Mouse (Mus musculus) limb, embryonic 12.5 days (tissue): ENCODE results near the gene Tob1. TPM values are rescaled to one million over a fixed set of nuclear protein-coding genes. Genes with fewer than 3 reads are reported as not detected.

Experiments
- ATAC-seq: fragments of 200-750 bp; cut with Nextera tagmentation; 2 replicates; pipeline ENCODE4 v1.8.0; 2017; ENCODE audit warnings: low read depth, moderate TSS enrichment; ENCODE audit not compliant: insufficient number of reproducible peaks, insufficient read depth, low FRiP score, low TSS enrichment
- H3K27ac ChIP-seq: fragments of 300-500 bp; sonication (generic); 2 replicates; pipeline ENCODE4 v1.5.1; 2016; ENCODE audit warnings: mild to moderate bottlenecking, moderate library complexity
- H3K27me3 ChIP-seq: fragments of 300-500 bp; sonication (generic); 2 replicates; pipeline ENCODE4 v1.6.1; 2016; ENCODE audit warnings: mild to moderate bottlenecking, moderate library complexity
- H3K36me3 ChIP-seq: fragments of 300-500 bp; sonication (generic); 2 replicates; pipeline ENCODE4 v1.6.1; 2016; ENCODE audit warnings: mild to moderate bottlenecking, moderate library complexity
- H3K4me1 ChIP-seq: fragments of 300-500 bp; sonication (generic); replicated peaks from 2 replicates; pipeline ENCODE4 v1.6.1; 2016
- H3K4me2 ChIP-seq: fragments of 300-500 bp; sonication (generic); 2 replicates; pipeline ENCODE4 v1.6.1; 2016; ENCODE audit warnings: mild to moderate bottlenecking, moderate library complexity
- H3K4me3 ChIP-seq: fragments of 300-500 bp; sonication (generic); replicated peaks from 2 replicates; pipeline ENCODE4 v1.5.1; 2016; ENCODE audit warnings: mild to moderate bottlenecking
- H3K9ac ChIP-seq: fragments of 300-500 bp; sonication (generic); replicated peaks from 2 replicates; pipeline ENCODE4 v1.6.1; 2016; ENCODE audit warnings: mild to moderate bottlenecking, moderate library complexity
- H3K9me3 ChIP-seq: fragments of 300-500 bp; sonication (generic); 2 replicates; pipeline ENCODE4 v1.6.1; 2016; ENCODE audit warnings: mild to moderate bottlenecking, moderate library complexity
- WGBS: fragments of 180-500 bp; shearing (Covaris S2); methylation state at CpG from one replicate; pipeline ENCODE4 v1.1.7; 2016; 5-methylcytosine and 5-hydroxymethylcytosine counted together
- polyA plus RNA-seq: library from polyadenylated mRNA; unstranded; fragments of >200 nt; fragmentation: Nextera tagmentation; extraction: Ambion mirVana; gene quantifications from 2 replicates; pipeline ENCODE4 v1.2.1, GENCODE M21; 2016

Tob1 gene
- polyA plus RNA-seq, 1 experiment from 2014 or later: 37.1 TPM

GRCm38 (mm10) chr11:94230244-94230643, 19.0 kb downstream of the Tob1 start:
- Histone ChIP-seq H3K9me3 (no peaks in the 10 kb centered on the region), H3K27me3 (no peaks in the 10 kb centered on the region), H3K4me2 (no peak overlapping the region), H3K36me3 (peaks cover 3% of the 10 kb centered on the region; the same call in 1 of the 2 replicates), H3K4me3 (no peak overlapping the region), H3K27ac (no peak overlapping the region), H3K9ac (no peak overlapping the region), H3K4me1 (peaks cover 22% of the 10 kb centered on the region)
- WGBS: 73% methylated on average over 8 of the region's 8 CpGs
- no peak for ATAC-seq

DNA sequence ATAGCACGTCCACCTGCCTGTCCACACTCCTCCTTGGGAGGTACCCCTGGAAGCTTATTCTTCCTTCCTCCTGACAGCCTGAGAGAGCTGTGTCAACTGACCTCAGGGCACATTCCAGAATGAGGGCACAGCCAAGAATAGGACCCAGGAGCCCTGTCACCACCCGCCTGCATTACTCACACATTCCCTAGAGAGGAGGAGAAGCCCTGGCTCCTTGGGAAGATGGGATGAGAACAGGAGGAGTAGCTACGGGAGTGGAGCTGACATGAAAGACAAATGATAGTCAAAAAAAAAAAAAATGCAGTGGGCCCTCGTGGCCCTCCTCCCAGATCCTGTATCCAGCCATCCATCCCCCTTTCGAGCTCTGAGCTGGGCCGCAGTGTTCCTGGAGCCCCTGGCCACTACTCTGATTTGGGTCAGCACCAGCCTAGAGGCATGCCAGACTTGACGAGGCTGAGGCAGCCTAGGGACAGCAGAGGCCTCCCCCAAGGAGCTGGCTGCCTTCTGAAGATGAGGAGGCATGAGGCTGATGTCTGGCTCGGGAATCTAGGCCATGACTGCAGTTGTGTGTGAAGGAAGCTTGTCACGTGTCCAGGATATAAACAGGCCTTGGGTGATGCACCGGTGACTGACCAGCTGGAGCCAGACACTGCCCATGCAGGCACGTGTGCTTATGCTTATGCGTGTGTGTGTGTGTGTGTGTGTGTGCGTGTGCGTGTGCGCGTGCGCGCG, 20.7 kb downstream of the Tob1 start:
- H3K9ac ChIP-seq: no peak overlapping the region
- H3K4me2 ChIP-seq: no peak overlapping the region
- H3K27me3 ChIP-seq: no peaks in the 10 kb centered on the region
- peaks cover 15% of the 10 kb centered on the region for H3K4me1 ChIP-seq
- peaks cover 5% of the 10 kb centered on the region; the same call in 1 of the 2 replicates for H3K36me3 ChIP-seq
- WGBS: 76% methylated on average over 19 of the region's 19 CpGs
- no peak overlapping the region for H3K27ac ChIP-seq
- H3K9me3 ChIP-seq: no peaks in the 10 kb centered on the region
- H3K4me3 ChIP-seq: no peak overlapping the region
- ATAC-seq: no peak

GRCm38 (mm10) chr11:94233405-94233804, 22.2 kb downstream of the Tob1 start:
- Histone ChIP-seq H3K4me3 (no peak overlapping the region), H3K27ac (no peak overlapping the region), H3K27me3 (no peaks in the 10 kb centered on the region), H3K36me3 (peaks cover 19% of the 10 kb centered on the region), H3K9me3 (no peaks in the 10 kb centered on the region), H3K4me2 (no peak overlapping the region), H3K4me1 (peaks cover 8% of the 10 kb centered on the region), H3K9ac (no peak overlapping the region)
- 83% methylated on average over 6 of the region's 6 CpGs for WGBS
- ATAC-seq: no peak

DNA sequence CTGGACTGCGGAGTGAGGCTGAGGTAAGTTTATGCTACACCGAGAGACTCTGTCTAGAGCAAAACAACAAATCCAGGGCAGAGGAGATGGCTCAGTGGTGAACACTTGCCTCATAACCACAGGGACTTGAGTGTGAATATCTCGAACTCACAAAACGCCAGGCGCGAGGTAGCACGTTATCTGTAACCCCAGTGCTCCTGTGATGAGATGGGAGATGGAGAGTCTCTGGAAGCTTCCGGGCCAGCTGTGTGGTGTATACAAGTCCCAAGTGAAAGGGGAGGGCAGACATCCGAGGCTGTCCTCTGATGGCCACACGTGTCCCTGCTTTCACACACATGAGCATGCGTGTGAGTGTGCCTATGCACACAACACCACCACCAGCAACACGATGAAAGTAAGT, 23.1 kb downstream of the Tob1 start:
- H3K36me3 ChIP-seq: peaks cover 24% of the 10 kb centered on the region
- ATAC-seq: no peak

GRCm38 (mm10) chr11:94234857-94235256, 23.6 kb downstream of the Tob1 start:
- Histone ChIP-seq H3K36me3 (peaks cover 24% of the 10 kb centered on the region), H3K4me1 (peaks cover 13% of the 10 kb centered on the region), H3K9me3 (no peaks in the 10 kb centered on the region), H3K4me2 (no peak overlapping the region), H3K9ac (no peak overlapping the region), H3K27ac (no peak overlapping the region), H3K4me3 (no peak overlapping the region), H3K27me3 (no peaks in the 10 kb centered on the region)
- ATAC-seq: no peak
- 89% methylated on average over 8 of the region's 8 CpGs for WGBS

More for the DNA sequence above, 23.1 kb downstream of the Tob1 start:
- H3K4me1 ChIP-seq: peaks cover 8% of the 10 kb centered on the region; the same call in 1 of the 2 replicates
- no peaks in the 10 kb centered on the region for H3K27me3 ChIP-seq
- H3K4me2 ChIP-seq: no peak overlapping the region
- no peak overlapping the region for H3K27ac ChIP-seq
- H3K9ac ChIP-seq: no peak overlapping the region
- no peak overlapping the region for H3K4me3 ChIP-seq
- no peaks in the 10 kb centered on the region for H3K9me3 ChIP-seq
- 91% methylated on average over 12 of the region's 12 CpGs for WGBS

GRCm38 (mm10) chr11:94236074-94236473, 24.8 kb downstream of the Tob1 start:
- Histone ChIP-seq H3K4me2 (no peak overlapping the region), H3K9me3 (no peaks in the 10 kb centered on the region), H3K4me1 (peaks cover 19% of the 10 kb centered on the region), H3K4me3 (no peak overlapping the region), H3K27me3 (no peaks in the 10 kb centered on the region), H3K27ac (no peak overlapping the region), H3K9ac (no peak overlapping the region), H3K36me3 (peaks cover 24% of the 10 kb centered on the region)
- ATAC-seq: peak; percentile 60; the same call in 1 of the 2 replicates
- 24% methylated on average over 3 of the region's 3 CpGs for WGBS

GRCm38 (mm10) chr11:94238786-94239185, 27.5 kb downstream of the Tob1 start:
- H3K4me2 ChIP-seq: no peak overlapping the region
- H3K4me1 ChIP-seq: peaks cover 41% of the 10 kb centered on the region
- WGBS: 86% methylated on average over 8 of the region's 8 CpGs
- no peak overlapping the region for H3K4me3 ChIP-seq
- H3K9ac ChIP-seq: no peak overlapping the region
- ATAC-seq: no peak
- peaks cover 24% of the 10 kb centered on the region for H3K36me3 ChIP-seq
- no peak overlapping the region for H3K27ac ChIP-seq
- H3K9me3 ChIP-seq: no peaks in the 10 kb centered on the region
- H3K27me3 ChIP-seq: no peaks in the 10 kb centered on the region

DNA sequence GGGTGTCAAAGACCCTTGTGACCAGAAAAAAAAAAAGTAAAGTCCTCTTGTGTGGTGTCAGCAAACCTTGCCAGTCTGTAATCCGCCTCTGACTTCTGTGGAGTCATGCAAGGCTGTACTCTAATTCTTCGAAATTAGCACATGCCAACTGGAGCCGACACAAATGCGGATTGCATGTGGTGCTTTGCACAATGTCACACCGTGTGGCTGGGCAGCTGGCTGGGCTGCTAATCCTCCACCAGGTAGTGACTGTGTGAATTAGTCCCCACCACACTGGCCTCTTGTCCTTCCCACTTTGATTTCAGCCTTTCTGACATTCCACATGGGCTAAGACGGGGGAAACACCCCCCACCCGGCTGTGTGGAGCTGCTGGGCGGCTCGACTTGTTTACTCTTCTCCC, 28.5 kb downstream of the Tob1 start:
- H3K9ac ChIP-seq: 0 out of 2 replicates have a peak overlapping the region, but pooled peaks have one; percentile 3
- H3K4me2 ChIP-seq: peak overlapping the region; percentile 35
- peaks cover 50% of the 10 kb centered on the region for H3K4me1 ChIP-seq
- H3K9me3 ChIP-seq: no peaks in the 10 kb centered on the region
- no peak for ATAC-seq
- no peaks in the 10 kb centered on the region for H3K27me3 ChIP-seq
- peaks cover 22% of the 10 kb centered on the region for H3K36me3 ChIP-seq
- 0 out of 2 replicates have a peak overlapping the region, but pooled peaks have one; percentile 7 for H3K4me3 ChIP-seq
- 34% methylated on average over 9 of the region's 9 CpGs for WGBS
- H3K27ac ChIP-seq: 0 out of 2 replicates have a peak overlapping the region, but pooled peaks have one; percentile 56

- peak overlapping the region; percentile 99 for H3K27ac ChIP-seq
- peak; percentile 44 for ATAC-seq
- H3K9ac ChIP-seq: peak overlapping the region; percentile 42; the same call in 1 of the 2 replicates
- peak overlapping the region; percentile 59 for H3K4me2 ChIP-seq
- peaks cover 81% of the 10 kb centered on the region for H3K4me1 ChIP-seq
- under 1% methylated on average over 29 of the region's 29 CpGs for WGBS
- peak overlapping the region; percentile 30 for H3K4me3 ChIP-seq
- no peaks in the 10 kb centered on the region for H3K9me3 ChIP-seq
- H3K36me3 ChIP-seq: peaks cover 10% of the 10 kb centered on the region
- H3K27me3 ChIP-seq: no peaks in the 10 kb centered on the region
Measured at GRCm38 (mm10) chr11:94242760-94243421, 31.6 kb downstream of the Tob1 start.

DNA sequence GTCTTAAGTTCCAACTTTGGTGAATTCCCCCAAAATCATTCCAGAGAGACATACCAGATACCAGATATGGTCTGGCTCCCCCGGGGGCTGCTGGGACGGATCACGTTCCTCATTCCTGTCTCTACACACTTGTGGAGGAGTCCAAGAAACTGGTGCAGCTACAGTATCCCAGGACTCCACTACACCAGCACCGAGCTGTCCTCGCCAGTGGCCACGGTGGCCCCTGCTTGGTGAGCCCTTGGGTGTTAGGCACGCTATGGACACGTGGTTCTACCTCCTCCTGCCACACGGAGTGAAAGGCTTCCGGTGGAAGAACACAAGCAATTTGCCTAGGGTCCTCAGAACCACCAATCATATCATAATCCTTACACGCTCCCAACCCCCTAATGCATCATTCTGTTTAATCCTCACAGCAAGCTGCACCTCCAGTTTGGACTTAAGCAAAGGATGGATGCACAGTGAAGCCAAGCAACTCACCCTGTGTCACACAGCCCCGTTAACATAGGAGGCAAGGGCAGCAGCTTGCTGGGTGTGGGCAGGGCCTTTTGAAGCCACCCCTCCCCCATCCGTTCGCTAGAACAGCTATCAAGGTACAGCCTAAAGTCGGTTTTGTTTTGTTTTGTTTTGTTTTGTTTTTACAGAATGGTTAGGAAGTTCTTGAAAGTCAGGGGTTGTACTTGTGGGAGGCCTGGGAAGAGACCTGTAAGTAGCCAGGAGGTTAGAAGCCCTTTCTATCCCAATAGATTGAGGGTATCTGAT, 32.3 kb downstream of the Tob1 start:
- Histone ChIP-seq H3K27me3 (no peaks in the 10 kb centered on the region), H3K36me3 (peaks cover 3% of the 10 kb centered on the region; the same call in 1 of the 2 replicates), H3K4me3 (peak overlapping the region; percentile 30), H3K27ac (peak overlapping the region; percentile 99), H3K4me1 (peaks cover 87% of the 10 kb centered on the region), H3K4me2 (peak overlapping the region; percentile 59), H3K9me3 (no peaks in the 10 kb centered on the region), H3K9ac (peak overlapping the region; percentile 42; the same call in 1 of the 2 replicates)
- no peak for ATAC-seq
- WGBS: 24% methylated on average over 15 of the region's 15 CpGs

DNA sequence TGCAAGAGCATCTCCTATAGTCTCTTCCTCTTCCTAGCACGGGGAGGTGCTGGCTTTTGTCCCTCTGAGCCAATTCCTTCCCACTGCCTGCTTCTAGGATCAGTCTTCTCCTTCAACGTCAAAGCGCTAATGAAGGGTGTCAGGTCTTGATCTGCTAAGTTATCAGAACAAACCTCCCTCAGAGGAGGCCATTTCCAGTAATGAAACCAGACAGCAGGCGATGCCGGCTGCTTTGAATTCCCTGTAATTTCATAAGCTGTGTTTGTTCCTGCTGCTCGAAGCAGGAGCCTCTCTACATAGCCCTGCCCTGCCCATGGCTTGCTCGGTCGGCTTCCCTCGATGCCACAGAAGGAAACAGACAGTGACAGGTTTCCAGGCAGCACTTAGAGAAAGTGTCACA, 33.1 kb downstream of the Tob1 start:
- Histone ChIP-seq H3K27me3 (no peaks in the 10 kb centered on the region), H3K4me2 (peak overlapping the region; percentile 59; the same call in 1 of the 2 replicates), H3K36me3 (no peaks in the 10 kb centered on the region), H3K9ac (no peak overlapping the region), H3K4me1 (peaks cover 84% of the 10 kb centered on the region), H3K9me3 (no peaks in the 10 kb centered on the region), H3K4me3 (no peak overlapping the region), H3K27ac (peak overlapping the region; percentile 99)
- no peak for ATAC-seq
- 53% methylated on average over 9 of the region's 9 CpGs for WGBS
